Mouse (Mus musculus) stomach, embryonic 14.5 days (tissue): Measurements from ENCODE around the gene Tmem139. TPM values are rescaled to one million over a fixed set of nuclear protein-coding genes. Genes with fewer than 3 reads are reported as not detected.

Experiments used
- ATAC-seq: fragments of 200-750 bp; cut with Nextera tagmentation; 2 replicates; pipeline ENCODE4 v1.8.0; 2017; ENCODE audit warnings: low read depth, moderate TSS enrichment; ENCODE audit not compliant: insufficient number of reproducible peaks, insufficient read depth, low FRiP score
- H3K27ac ChIP-seq: fragments of 300-500 bp; sonication (generic); 2 replicates; pipeline ENCODE4 v1.5.1; 2014; ENCODE audit warnings: mild to moderate bottlenecking, low read length, moderate library complexity, mixed read lengths
- H3K27me3 ChIP-seq: fragments of 300-500 bp; sonication (generic); 2 replicates; pipeline ENCODE4 v1.6.1; 2014; ENCODE audit warnings: low read length, control low read depth, mixed read lengths; ENCODE audit not compliant: control insufficient read depth, insufficient read depth
- H3K36me3 ChIP-seq: fragments of 300-500 bp; sonication (generic); 2 replicates; pipeline ENCODE4 v1.6.1; 2014; ENCODE audit warnings: mild to moderate bottlenecking, control low read depth, low read length, moderate library complexity, mixed read lengths; ENCODE audit not compliant: control insufficient read depth, insufficient read depth
- H3K4me1 ChIP-seq: fragments of 300-500 bp; sonication (generic); 2 replicates; pipeline ENCODE4 v1.6.1; 2014; ENCODE audit warnings: low read length, control low read depth, mixed read lengths; ENCODE audit not compliant: control insufficient read depth, insufficient read depth
- H3K4me2 ChIP-seq: fragments of 300-500 bp; sonication (generic); replicated peaks from 2 replicates; pipeline ENCODE4 v1.6.1; 2014; ENCODE audit warnings: low read depth, low read length, control low read depth
- H3K4me3 ChIP-seq: fragments of 300-500 bp; sonication (generic); 2 replicates; pipeline ENCODE4 v1.5.1; 2014; ENCODE audit warnings: low read depth, low read length, control low read depth
- H3K9ac ChIP-seq: fragments of 300-500 bp; sonication (generic); replicated peaks from 2 replicates; pipeline ENCODE4 v1.6.1; 2014; ENCODE audit warnings: low read depth, mild to moderate bottlenecking, control low read depth, low read length, moderate library complexity, mixed read lengths
- H3K9me3 ChIP-seq: fragments of 300-500 bp; sonication (generic); 2 replicates; pipeline ENCODE4 v1.6.1; 2016; ENCODE audit warnings: low read depth, low read length, control low read depth; ENCODE audit not compliant: control insufficient read depth
- WGBS: fragments of 180-500 bp; shearing (Covaris S2); extraction: QIAGEN DNeasy Blood & Tissue Kit; methylation state at CpG from one replicate; pipeline ENCODE4 v1.1.7; 2014; 5-methylcytosine and 5-hydroxymethylcytosine counted together
- polyA plus RNA-seq: library from polyadenylated mRNA; unstranded; fragments of >200 nt; fragmentation: Nextera tagmentation; extraction: Ambion mirVana; gene quantifications from 2 replicates; pipeline ENCODE4 v1.2.1, GENCODE M21; 2014

Tmem139 gene
- polyA plus RNA-seq, 1 experiment from 2014 or later, result 2.6 TPM

GRCm38 (mm10) chr6:42241311-42242045, 20.3 kb upstream of the Tmem139 start:
- H3K4me2 ChIP-seq, result no peak overlapping the region
- H3K4me3 ChIP-seq, result no peak overlapping the region
- H3K36me3 ChIP-seq, result no peaks in the 10 kb centered on the region
- H3K4me1 ChIP-seq, result no peaks in the 10 kb centered on the region
- ATAC-seq, result no peak
- WGBS, result 78% methylated on average over 6 of the region's 6 CpGs
- no peak overlapping the region for H3K27ac ChIP-seq
- H3K27me3 ChIP-seq, result no peaks in the 10 kb centered on the region
- H3K9ac ChIP-seq, result no peak overlapping the region
- no peaks in the 10 kb centered on the region for H3K9me3 ChIP-seq

GRCm38 (mm10) chr6:42245711-42246353, 15.9 kb upstream of the Tmem139 start, which contains the start of gene Gstk1:
Gene Gstk1 (plus strand): TSS chr6:42245935.
- ATAC-seq, result peak; percentile 99
- peak within 1 kb of the TSS; percentile 33 for H3K4me3 ChIP-seq
- peak within 1 kb of the TSS; percentile 65 for H3K4me2 ChIP-seq
- 0 out of 2 replicates have a peak, but pooled peaks cover 2% of the 10 kb centered on the region for H3K27me3 ChIP-seq
- H3K9me3 ChIP-seq, result no peaks in the 10 kb centered on the region
- H3K9ac ChIP-seq, result no peak within 1 kb of the TSS
- H3K36me3 ChIP-seq, result no peaks in the 10 kb centered on the region
- 4% methylated on average over 28 of the region's 28 CpGs for WGBS
- no peak within 1 kb of the TSS for H3K27ac ChIP-seq
- H3K4me1 ChIP-seq, result no peaks in the 10 kb centered on the region

- no peak for ATAC-seq
- no peaks in the 10 kb centered on the region for H3K9me3 ChIP-seq
- no peaks in the 10 kb centered on the region for H3K4me1 ChIP-seq
- 13% methylated on average over 8 of the region's 8 CpGs for WGBS
- no peak overlapping the region for H3K4me2 ChIP-seq
- H3K27ac ChIP-seq, result no peak overlapping the region
- H3K27me3 ChIP-seq, result 0 out of 2 replicates have a peak, but pooled peaks cover 2% of the 10 kb centered on the region
- H3K9ac ChIP-seq, result no peak overlapping the region
- no peak overlapping the region for H3K4me3 ChIP-seq
- H3K36me3 ChIP-seq, result no peaks in the 10 kb centered on the region
Observed at GRCm38 (mm10) chr6:42247173-42247572, 14.6 kb upstream of the Tmem139 start.

GRCm38 (mm10) chr6:42247981-42248380, 13.8 kb upstream of the Tmem139 start:
- Histone ChIP-seq H3K36me3 (no peaks in the 10 kb centered on the region), H3K27me3 (0 out of 2 replicates have a peak, but pooled peaks cover 2% of the 10 kb centered on the region), H3K9ac (no peak overlapping the region), H3K27ac (no peak overlapping the region), H3K4me1 (no peaks in the 10 kb centered on the region), H3K4me2 (no peak overlapping the region), H3K4me3 (no peak overlapping the region), H3K9me3 (no peaks in the 10 kb centered on the region)
- 86% methylated on average over 1 of the region's 1 CpGs for WGBS
- no peak for ATAC-seq

GRCm38 (mm10) chr6:42251791-42252190, 10.0 kb upstream of the Tmem139 start:
- H3K27me3 ChIP-seq, result 0 out of 2 replicates have a peak, but pooled peaks cover 2% of the 10 kb centered on the region
- no peaks in the 10 kb centered on the region for H3K4me1 ChIP-seq
- no peaks in the 10 kb centered on the region for H3K36me3 ChIP-seq
- no peak overlapping the region for H3K4me2 ChIP-seq
- ATAC-seq, result no peak
- H3K27ac ChIP-seq, result no peak overlapping the region
- H3K4me3 ChIP-seq, result no peak overlapping the region
- whole genome bisulfite sequencing, result 85% methylated on average over 4 of the region's 4 CpGs
- H3K9ac ChIP-seq, result no peak overlapping the region
- H3K9me3 ChIP-seq, result no peaks in the 10 kb centered on the region

GRCm38 (mm10) chr6:42253103-42253502, 8.7 kb upstream of the Tmem139 start:
- H3K9me3 ChIP-seq, result no peaks in the 10 kb centered on the region
- WGBS, result 81% methylated on average over 2 of the region's 2 CpGs
- H3K27ac ChIP-seq, result no peak overlapping the region
- no peaks in the 10 kb centered on the region for H3K27me3 ChIP-seq
- no peak for ATAC-seq
- no peak overlapping the region for H3K4me3 ChIP-seq
- no peaks in the 10 kb centered on the region for H3K36me3 ChIP-seq
- no peak overlapping the region for H3K9ac ChIP-seq
- H3K4me1 ChIP-seq, result no peaks in the 10 kb centered on the region
- H3K4me2 ChIP-seq, result no peak overlapping the region

- ATAC-seq, result peak; percentile 51
- Histone ChIP-seq H3K9ac (no peak overlapping the region), H3K4me1 (no peaks in the 10 kb centered on the region), H3K4me2 (no peak overlapping the region), H3K27me3 (no peaks in the 10 kb centered on the region), H3K4me3 (no peak overlapping the region), H3K27ac (no peak overlapping the region), H3K9me3 (no peaks in the 10 kb centered on the region), H3K36me3 (no peaks in the 10 kb centered on the region)
- 15% methylated on average over 11 of the region's 11 CpGs for whole genome bisulfite sequencing
Observed at GRCm38 (mm10) chr6:42257303-42257863, 4.4 kb upstream of the Tmem139 start.

- no peak overlapping the region for H3K9ac ChIP-seq
- H3K9me3 ChIP-seq, result no peaks in the 10 kb centered on the region
- no peaks in the 10 kb centered on the region for H3K36me3 ChIP-seq
- no peak overlapping the region for H3K27ac ChIP-seq
- H3K4me2 ChIP-seq, result no peak overlapping the region
- 48% methylated on average over 6 of the region's 6 CpGs for WGBS
- no peaks in the 10 kb centered on the region for H3K4me1 ChIP-seq
- ATAC-seq, result no peak
- H3K27me3 ChIP-seq, result no peaks in the 10 kb centered on the region
- no peak overlapping the region for H3K4me3 ChIP-seq
Observed at GRCm38 (mm10) chr6:42260430-42260829, 1.3 kb upstream of the Tmem139 start.
